ENCODE assay signal across 7 mouse cellular contexts in the genomic region with DNA sequence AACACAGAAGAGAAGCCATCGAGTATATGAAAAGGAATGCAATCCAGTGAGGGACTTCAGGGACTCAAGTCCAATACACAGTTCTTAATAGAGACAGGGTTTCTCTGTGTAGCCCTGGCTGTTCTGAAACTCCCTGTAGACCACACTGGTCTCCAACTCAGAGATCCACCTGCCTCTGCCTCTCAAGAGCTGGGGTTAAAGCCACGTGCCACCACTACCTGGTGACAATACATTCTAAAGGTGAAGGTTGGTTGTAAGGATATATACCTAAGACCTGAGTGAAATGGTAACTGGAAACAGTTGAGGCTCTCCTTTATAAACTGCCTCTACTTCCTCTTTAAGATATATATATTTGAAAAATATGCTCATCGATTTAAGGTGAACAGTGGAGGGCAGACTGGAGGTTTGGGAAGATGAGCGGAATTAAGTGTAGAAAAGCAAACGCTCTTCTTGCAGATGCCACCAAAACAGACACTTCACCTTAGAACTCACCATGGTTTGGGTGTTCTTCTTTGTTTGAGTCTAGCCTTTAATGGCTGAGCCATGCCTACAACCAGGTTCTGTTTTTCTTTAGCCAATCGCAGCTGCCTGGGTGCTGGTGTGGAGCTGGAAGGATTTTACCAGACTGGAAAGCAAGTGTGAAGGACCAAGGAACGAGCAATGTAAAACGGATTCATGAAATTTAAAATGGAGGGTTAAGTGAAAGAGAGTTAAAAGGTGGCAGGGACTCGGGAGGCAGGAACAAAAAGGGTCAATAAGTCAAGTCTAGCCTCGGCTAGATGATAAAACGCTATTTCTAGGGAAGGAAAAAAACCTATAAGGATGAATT. TPM values are rescaled to one million over a fixed set of nuclear protein-coding genes. Genes with fewer than 3 reads are reported as not detected.
DNase-seq lines count a peak whose midpoint lies in the region; ATAC-seq lines count a peak whose summit lies in the region.

No protein-coding gene starts in this region.

- ATAC-seq in megakaryocyte-erythroid progenitor cell, adult 5-6 weeks (replicated peaks; ENCODE audit: low FRiP score, low TSS enrichment, poor library complexity, severe bottlenecking): 0 out of 2 replicates have a peak, but pooled peaks have one; percentile 19

- peak; percentile 21 for DNase-seq in retina, postnatal 1 day
- DNase-seq in retina, embryonic 14.5 days (ENCODE audit: low spot score): no peak
- DNase-seq in c-Kit-positive CD71-positive TER-119-positive erythroid progenitor cells, embryonic 14.5 days (ENCODE audit: low spot score): peak; percentile 44
- DNase-seq in heart, postnatal 10 days: peak; percentile 14 to 30
- no peak for DNase-seq in urinary bladder, postnatal 25 days (ENCODE audit: low spot score)
- DNase-seq in gastrocnemius, adult 8-10 months (ENCODE audit: low spot score in 2 of 2): no peak

- intact Hi-C loops in heart, postnatal 10 days (cut with DNase I): no loop called here

RNA-seq across cellular contexts. Expression of a gene that starts 1.1 kb away (rescaled TPM):
- 10 to 100 TPM; 10.9 to 11.2 TPM for total RNA-seq in heart, postnatal 10 days (2021)
- 29.6 and 36.6 TPM in 2 replicates for total RNA-seq in megakaryocyte-erythroid progenitor cell, adult 5-6 weeks (2014; fragmentation: Nextera tagmentation)
- total RNA-seq in megakaryocyte-erythroid progenitor cell, adult 5-6 weeks (2017): 24.5 and 28.1 TPM in 2 replicates
- total RNA-seq in gastrocnemius, adult 8-10 months (2022): 10 to 100 TPM in 1 of 4 experiments, 1 to 10 TPM in 3; 7.5 to 11.3 (median 9.5) TPM

RNA-seq across cellular contexts. Expression of a gene that starts 2.3 kb away (rescaled TPM):
- 10 to 100 TPM in 1 of 2 experiments, 1 to 10 TPM in 1; 9.6 to 10.1 TPM for total RNA-seq in heart, postnatal 10 days (2021)
- total RNA-seq in megakaryocyte-erythroid progenitor cell, adult 5-6 weeks (2014; fragmentation: Nextera tagmentation): 31.6 and 45.5 TPM in 2 replicates
- total RNA-seq in megakaryocyte-erythroid progenitor cell, adult 5-6 weeks (2017): 40.3 and 47.5 TPM in 2 replicates
- 10 to 100 TPM; 11.6 to 13.5 (median 12.1) TPM for total RNA-seq in gastrocnemius, adult 8-10 months (2022)

Comparison
In these comparisons a context has a peak if more than half of its experiments do, and no peak if none do; other contexts are left out.
1. DNase-seq: peak in retina, postnatal 1 day (single experiment), c-Kit-positive CD71-positive TER-119-positive erythroid progenitor cells, embryonic 14.5 days (single experiment) and heart, postnatal 10 days (2 of 2); none in retina, embryonic 14.5 days (single experiment), urinary bladder, postnatal 25 days (single experiment) and gastrocnemius, adult 8-10 months (0 of 2).